Mouse (Mus musculus) heart, embryonic 11.5 days (tissue): ENCODE data around the gene Irf2bp2. TPM values are rescaled to one million over a fixed set of nuclear protein-coding genes. Genes with fewer than 3 reads are reported as not detected.

ENCODE experiments used
- ATAC-seq: fragments of 200-750 bp; cut with Nextera tagmentation; replicated peaks from 2 replicates; pipeline ENCODE4 v1.8.0; 2017; ENCODE audit warnings: moderate library complexity; ENCODE audit not compliant: insufficient number of reproducible peaks, low FRiP score, low TSS enrichment
- H3K27ac ChIP-seq: fragments of 300-500 bp; sonication (generic); 2 replicates; pipeline ENCODE4 v1.5.1; 2014; ENCODE audit warnings: mild to moderate bottlenecking, low read depth, low read length
- H3K27me3 ChIP-seq: fragments of 300-500 bp; sonication (generic); 2 replicates; pipeline ENCODE4 v1.6.1; 2014; ENCODE audit warnings: mild to moderate bottlenecking, low read length, mixed read lengths; ENCODE audit not compliant: control insufficient read depth, insufficient read depth
- H3K36me3 ChIP-seq: fragments of 300-500 bp; sonication (generic); 2 replicates; pipeline ENCODE4 v1.6.1; 2014; ENCODE audit warnings: mild to moderate bottlenecking, low read length, moderate library complexity, mixed read lengths; ENCODE audit not compliant: control insufficient read depth, insufficient read depth
- H3K4me1 ChIP-seq: fragments of 300-500 bp; sonication (generic); 2 replicates; pipeline ENCODE4 v1.6.1; 2014; ENCODE audit warnings: low read length; ENCODE audit not compliant: control insufficient read depth, insufficient read depth
- H3K4me2 ChIP-seq: fragments of 300-500 bp; sonication (generic); 2 replicates; pipeline ENCODE4 v1.6.1; 2014; ENCODE audit warnings: mild to moderate bottlenecking, moderate library complexity
- H3K4me3 ChIP-seq: fragments of 300-500 bp; sonication (generic); 2 replicates; pipeline ENCODE4 v1.5.1; 2014; ENCODE audit warnings: low read depth, low read length
- H3K9ac ChIP-seq: fragments of 300-500 bp; sonication (generic); 2 replicates; pipeline ENCODE4 v1.6.1; 2014; ENCODE audit warnings: mild to moderate bottlenecking, low read depth, low read length, moderate library complexity
- H3K9me3 ChIP-seq: fragments of 300-500 bp; sonication (generic); replicated peaks from 2 replicates; pipeline ENCODE4 v1.6.1; 2016; ENCODE audit warnings: low read length; ENCODE audit not compliant: control insufficient read depth
- WGBS: fragments of 180-500 bp; shearing (Covaris S2); extraction: QIAGEN DNeasy Blood & Tissue Kit; methylation state at CpG from one replicate; pipeline ENCODE4 v1.1.7; 2014; ENCODE audit not compliant: insufficient replicate concordance; 5-methylcytosine and 5-hydroxymethylcytosine counted together
- polyA plus RNA-seq: library from polyadenylated mRNA; unstranded; fragments of >200 nt; fragmentation: Nextera tagmentation; extraction: Ambion mirVana; gene quantifications from 2 replicates; pipeline ENCODE4 v1.2.1, GENCODE M21; 2014

The Irf2bp2 gene
- polyA plus RNA-seq, 1 experiment from 2014 or later, result 6.5 TPM

- H3K4me2 ChIP-seq, result peak overlapping the region; percentile 99
- peak overlapping the region; percentile 100 for H3K9ac ChIP-seq
- peaks cover 28% of the 10 kb centered on the region for H3K4me1 ChIP-seq
- no peak for ATAC-seq
- H3K36me3 ChIP-seq, result peaks cover 6% of the 10 kb centered on the region
- WGBS, result 2% methylated on average over 9 of the region's 9 CpGs
- H3K9me3 ChIP-seq, result no peaks in the 10 kb centered on the region
- no peaks in the 10 kb centered on the region for H3K27me3 ChIP-seq
- H3K4me3 ChIP-seq, result peak overlapping the region; percentile 100
- H3K27ac ChIP-seq, result peak overlapping the region; percentile 99
These were observed 1.9 kb downstream of the Irf2bp2 start for GRCm38 (mm10) chr8:126591821-126592268.

- Histone ChIP-seq H3K36me3 (peaks cover 6% of the 10 kb centered on the region), H3K4me3 (peak overlapping the region; percentile 100), H3K27ac (peak overlapping the region; percentile 99), H3K27me3 (no peaks in the 10 kb centered on the region), H3K4me2 (peak overlapping the region; percentile 99), H3K9me3 (no peaks in the 10 kb centered on the region), H3K4me1 (peaks cover 29% of the 10 kb centered on the region), H3K9ac (peak overlapping the region; percentile 100)
- no peak for ATAC-seq
- WGBS, result 3% methylated on average over 20 of the region's 20 CpGs
These were observed 2.5 kb downstream of the Irf2bp2 start for GRCm38 (mm10) chr8:126591141-126591820.

- 31% methylated on average over 4 of the region's 4 CpGs for WGBS
- Histone ChIP-seq H3K27ac (peak overlapping the region; percentile 91), H3K36me3 (peaks cover 6% of the 10 kb centered on the region), H3K9ac (peak overlapping the region; percentile 100), H3K27me3 (no peaks in the 10 kb centered on the region), H3K4me1 (peaks cover 33% of the 10 kb centered on the region), H3K4me2 (peak overlapping the region; percentile 99), H3K4me3 (peak overlapping the region; percentile 100), H3K9me3 (no peaks in the 10 kb centered on the region)
- no peak for ATAC-seq
These were observed 3.2 kb downstream of the Irf2bp2 start for GRCm38 (mm10) chr8:126590599-126590998.

GRCm38 (mm10) chr8:126590024-126590529, 3.7 kb downstream of the Irf2bp2 start:
- peak overlapping the region; percentile 100 for H3K9ac ChIP-seq
- H3K9me3 ChIP-seq, result no peaks in the 10 kb centered on the region
- H3K27ac ChIP-seq, result peak overlapping the region; percentile 91
- peak overlapping the region; percentile 99 for H3K4me2 ChIP-seq
- peak overlapping the region; percentile 100 for H3K4me3 ChIP-seq
- no peak for ATAC-seq
- no peaks in the 10 kb centered on the region for H3K27me3 ChIP-seq
- peaks cover 33% of the 10 kb centered on the region for H3K4me1 ChIP-seq
- H3K36me3 ChIP-seq, result peaks cover 6% of the 10 kb centered on the region
- 5% methylated on average over 14 of the region's 14 CpGs for WGBS

GRCm38 (mm10) chr8:126589507-126590023, 4.2 kb downstream of the Irf2bp2 start:
- Histone ChIP-seq H3K36me3 (peaks cover 6% of the 10 kb centered on the region), H3K27me3 (no peaks in the 10 kb centered on the region), H3K4me1 (peaks cover 32% of the 10 kb centered on the region), H3K27ac (peak overlapping the region; percentile 91), H3K9me3 (no peaks in the 10 kb centered on the region), H3K9ac (peak overlapping the region; percentile 100), H3K4me2 (peak overlapping the region; percentile 99), H3K4me3 (peak overlapping the region; percentile 100)
- no peak for ATAC-seq
- WGBS, result 10% methylated on average over 1 of the region's 1 CpGs

GRCm38 (mm10) chr8:126588636-126589506, 4.9 kb downstream of the Irf2bp2 start:
- Histone ChIP-seq H3K4me1 (peaks cover 34% of the 10 kb centered on the region), H3K4me2 (peak overlapping the region; percentile 99), H3K27ac (peak overlapping the region; percentile 91), H3K9me3 (no peaks in the 10 kb centered on the region), H3K27me3 (no peaks in the 10 kb centered on the region), H3K4me3 (peak overlapping the region; percentile 100), H3K36me3 (peaks cover 6% of the 10 kb centered on the region), H3K9ac (peak overlapping the region; percentile 68)
- 7% methylated on average over 11 of the region's 11 CpGs for WGBS
- ATAC-seq, result no peak

GRCm38 (mm10) chr8:126587836-126588503, 5.8 kb downstream of the Irf2bp2 start:
- Histone ChIP-seq H3K27me3 (no peaks in the 10 kb centered on the region), H3K9ac (peak overlapping the region; percentile 68), H3K36me3 (peaks cover 6% of the 10 kb centered on the region), H3K9me3 (no peaks in the 10 kb centered on the region), H3K4me2 (peak overlapping the region; percentile 99), H3K4me3 (peak overlapping the region; percentile 100), H3K27ac (peak overlapping the region; percentile 16), H3K4me1 (peaks cover 38% of the 10 kb centered on the region)
- ATAC-seq, result no peak
- 22% methylated on average over 10 of the region's 10 CpGs for WGBS
